Mouse (Mus musculus) erythroblast, embryonic 14.5 days (primary cell): Measurements from ENCODE around the gene Apon.

ENCODE experiments used
- GATA1 ChIP-seq: IDR thresholded peaks from 2 replicates; pipeline ENCODE4 v1.6.1; 2012; ENCODE audit warnings: low read length, inconsistent platforms, mixed read lengths
- TAL1 ChIP-seq: IDR thresholded peaks from 3 replicates; pipeline ENCODE4 v1.6.1; 2012; ENCODE audit warnings: low read length, inconsistent platforms, mixed read lengths

- TF ChIP-seq GATA1 (no peak), TAL1 (no peak)
Measured at GRCm38 (mm10) chr10:128280943-128281342, 27.0 kb downstream of the Apon start.
